Mouse (Mus musculus) embryonic fibroblast, embryonic 13.5 days (primary cell): Measurements from ENCODE around the gene Pus1.

Experiments
- CTCF ChIP-seq: IDR thresholded peaks from 2 replicates; pipeline ENCODE4 v1.5.1; 2011; ENCODE audit warnings: mild to moderate bottlenecking, control low read depth, low read length, moderate library complexity, borderline replicate concordance; ENCODE audit not compliant: insufficient read depth
- POLR2A ChIP-seq: IDR thresholded peaks from 2 replicates; pipeline ENCODE4 v1.6.1; 2011; ENCODE audit warnings: low read depth, mild to moderate bottlenecking, control low read depth, low read length, moderate library complexity

- TF ChIP-seq CTCF, result no peak
- TF ChIP-seq POLR2A, result no peak
These were observed 20.7 kb upstream of the Pus1 start for GRCm38 (mm10) chr5:110801036-110801624.
